Mouse (Mus musculus): Measurements from ENCODE around the gene Suclg2.

Gene Suclg2

DNA sequence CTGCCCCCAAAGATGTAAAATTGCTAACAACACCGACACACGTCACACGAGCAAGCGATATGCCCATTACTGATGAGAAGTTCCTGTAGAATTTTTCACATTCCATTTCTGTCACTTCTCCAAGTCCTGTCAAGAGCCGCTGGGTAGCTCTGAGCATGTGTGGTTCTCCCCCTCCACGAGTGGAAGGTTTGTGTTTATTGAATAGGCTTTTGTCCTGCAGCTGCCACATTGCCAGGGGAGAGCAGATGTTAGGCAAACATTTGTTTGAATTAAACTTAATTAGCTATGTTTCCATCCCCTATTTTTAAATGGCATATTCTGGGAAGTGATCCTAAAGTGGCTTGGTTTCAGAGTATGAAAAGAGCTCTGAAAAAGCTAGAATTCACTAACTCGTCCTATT is 249.1 kb downstream of the Suclg2 start:
- DNase-seq (ENCODE audit: low spot score in 2 of 2): no peak

GRCm38 (mm10) chr6:95465322-95465721 is 253.3 kb downstream of the Suclg2 start:
- no peak for DNase-seq (ENCODE audit: low spot score in 2 of 2)

DNA sequence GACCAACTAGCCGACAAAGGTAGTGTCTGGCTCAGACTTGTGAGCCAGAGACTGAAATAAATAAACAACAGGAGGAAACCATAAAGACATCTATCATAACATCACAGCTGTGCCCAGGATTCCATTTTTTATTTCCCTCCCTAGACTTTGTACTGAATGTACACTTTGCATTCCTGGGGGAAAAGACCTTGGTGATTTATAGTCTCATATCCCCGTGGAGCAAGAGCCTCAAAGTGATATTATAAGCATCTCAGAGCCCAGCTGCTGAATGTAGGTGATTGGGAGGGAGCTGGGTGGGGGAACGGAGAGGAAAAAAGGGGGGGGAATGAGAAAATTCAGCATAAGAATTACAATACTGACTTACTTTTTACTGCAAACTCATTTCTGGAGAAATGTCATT is 259.2 kb downstream of the Suclg2 start:
- DNase-seq (ENCODE audit: low spot score in 2 of 2): no peak

- DNase-seq (ENCODE audit: low spot score in 2 of 2): no peak
These were observed 272.4 kb downstream of the Suclg2 start for GRCm38 (mm10) chr6:95446151-95446550.

- peak; percentile 48 to 69 for DNase-seq (ENCODE audit: low spot score in 2 of 2)
These were observed 273.6 kb downstream of the Suclg2 start for GRCm38 (mm10) chr6:95445036-95445435.
